Mouse (Mus musculus) heart, postnatal 25 days (tissue): ENCODE results near the gene Arsg. TPM values are rescaled to one million over a fixed set of nuclear protein-coding genes. Genes with fewer than 3 reads are reported as not detected.
A peak's percentile ranks its signal among the peaks of the same experiment; 100 is the strongest.

ENCODE experiments used
- DNase-seq: peaks from one replicate; pipeline ENCODE4 v3.0.0; 2022; ENCODE audit warnings: low spot score
- intact Hi-C: fragments of 180-260 bp; cut with DNase I; formaldehyde crosslinking; loops from one replicate; pipeline ENCODE4 v1.15.1; 2025
- total RNA-seq, 2 experiments: library from RNA; stranded (reverse); gene quantifications; 2 replicates each; pipeline ENCODE4 v1.2.3; 2021

The Arsg gene
- total RNA-seq = 1 to 10 TPM; 1.3 to 1.9 TPM

GRCm38 (mm10) chr11:109473171-109474085, at the start of gene Arsg, which contains the start of gene Slc16a6:
Arsg (plus strand) TSS chr11:109473374.
Slc16a6 (minus strand) TSS chr11:109473598.
- peak; percentile 51 for DNase-seq
- intact Hi-C loops = no loop called here

DNA sequence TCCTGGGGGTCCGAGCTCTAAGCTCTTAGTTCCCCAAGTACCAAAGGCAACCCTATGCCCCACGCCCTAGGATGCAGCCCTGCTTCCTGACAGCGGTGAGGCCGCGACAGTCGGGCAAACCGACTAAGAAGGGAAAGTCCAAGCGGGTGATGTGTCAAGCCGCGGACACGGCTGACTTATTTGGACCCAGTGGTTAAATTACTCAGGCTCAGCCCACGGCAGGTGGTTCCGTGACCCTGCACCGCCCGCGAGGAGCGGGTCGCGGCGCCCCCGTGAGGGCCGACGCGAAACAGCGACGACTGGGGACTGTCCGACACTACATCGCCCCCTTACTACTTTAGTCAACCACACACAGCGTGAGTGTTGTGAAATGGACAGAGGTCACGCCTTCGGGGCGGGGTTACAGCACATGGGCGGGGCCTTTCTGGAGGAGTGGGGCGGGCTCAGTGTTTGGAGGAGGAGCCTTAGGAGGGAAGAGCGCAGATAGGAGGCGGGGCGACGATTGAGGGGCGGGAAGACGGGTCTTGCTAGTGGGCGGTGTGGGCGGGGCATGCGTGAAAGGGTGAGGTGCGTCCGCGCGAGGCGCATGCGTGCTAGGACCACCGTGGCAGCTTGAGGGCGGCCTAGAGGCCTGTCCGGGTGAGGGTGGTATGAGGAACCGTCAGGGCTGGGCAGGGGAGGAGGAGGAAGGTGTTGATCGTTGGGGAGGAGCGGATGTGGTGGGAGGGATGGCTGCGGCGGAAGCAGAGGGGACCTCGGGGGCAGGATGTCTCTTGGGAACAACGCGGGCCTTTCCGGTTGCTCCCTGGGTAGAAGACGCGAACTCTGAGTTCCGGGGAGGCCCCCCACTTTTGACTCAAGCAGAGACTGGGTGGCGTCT, 47.5 kb upstream of the Arsg start, which contains the start of gene Amz2:
Gene Amz2 (plus strand): TSS at position 555 of the 880 bp plus-strand sequence.
- peak; percentile 97 for DNase-seq
- intact Hi-C loops = loop anchor here (1.0 to 2.0 kb wide), 2 partner anchors 63 to 94 kb away; partner anchors contain the start of gene Gna13

DNA sequence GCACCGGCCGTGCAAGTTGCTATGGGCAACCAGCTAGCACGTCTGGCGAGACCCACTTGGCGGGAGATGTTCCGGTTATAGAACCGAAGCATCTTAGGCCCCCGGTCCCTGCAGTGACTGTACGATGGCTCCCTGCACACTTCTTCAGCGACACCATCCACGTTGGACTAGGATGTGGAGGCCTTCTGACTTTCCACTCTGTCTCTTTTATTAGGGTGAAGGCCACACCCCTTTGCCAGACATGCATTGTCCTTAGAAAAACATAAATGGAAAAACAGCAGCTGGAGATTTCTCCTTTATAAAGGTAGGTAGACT, 46.9 kb upstream of the Arsg start:
- DNase-seq = no peak
- intact Hi-C loops = no loop called here

DNA sequence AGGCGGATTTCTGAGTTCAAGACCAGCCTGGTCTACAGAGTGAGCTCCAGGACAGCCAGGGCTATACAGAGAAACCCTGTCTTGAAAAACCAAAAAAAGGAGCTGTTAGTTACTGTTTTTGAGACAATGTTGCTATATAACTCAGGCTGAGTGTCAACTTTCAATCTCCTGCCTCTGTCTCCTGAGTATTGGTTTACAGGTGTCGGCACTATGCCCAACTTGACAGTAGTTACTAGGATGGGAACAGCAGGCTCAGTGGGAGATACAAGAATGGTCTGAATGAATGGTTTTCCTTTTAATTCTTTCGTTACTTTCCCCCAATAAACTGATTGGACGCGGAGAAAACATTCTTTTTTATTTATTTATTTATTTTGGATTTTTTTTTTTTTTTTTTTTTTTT, 45.8 kb upstream of the Arsg start:
- DNase-seq = no peak
- intact Hi-C loops = no loop called here

- intact Hi-C loops = no loop called here
These were observed 38.9 kb upstream of the Arsg start for GRCm38 (mm10) chr11:109434233-109434798.

GRCm38 (mm10) chr11:109436889-109437288, 36.3 kb upstream of the Arsg start:
- no peak for DNase-seq
- intact Hi-C loops = no loop called here

More at GRCm38 (mm10) chr11:109434233-109434798, 38.9 kb upstream of the Arsg start:
- no peak for DNase-seq

DNA sequence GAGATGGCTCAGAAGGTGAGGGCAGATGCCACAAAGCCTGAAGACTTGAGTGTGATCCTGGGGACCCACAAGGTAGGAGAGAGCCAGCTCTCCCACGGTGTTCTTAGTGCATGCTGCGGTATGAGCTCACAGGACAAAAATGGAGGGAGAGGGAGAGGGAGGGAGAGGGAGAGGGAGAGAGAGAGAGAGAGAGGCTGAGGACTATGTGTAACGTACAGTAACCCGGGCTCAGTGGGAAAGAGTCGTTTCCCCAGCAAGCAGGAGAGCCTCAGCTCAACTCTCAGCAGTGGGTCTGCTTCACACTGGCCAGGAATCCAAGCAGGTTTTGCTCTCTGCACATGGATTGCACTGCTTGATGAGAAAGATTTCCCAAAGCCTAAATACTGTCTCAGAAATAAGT, 34.0 kb upstream of the Arsg start:
- intact Hi-C loops = no loop called here

DNA sequence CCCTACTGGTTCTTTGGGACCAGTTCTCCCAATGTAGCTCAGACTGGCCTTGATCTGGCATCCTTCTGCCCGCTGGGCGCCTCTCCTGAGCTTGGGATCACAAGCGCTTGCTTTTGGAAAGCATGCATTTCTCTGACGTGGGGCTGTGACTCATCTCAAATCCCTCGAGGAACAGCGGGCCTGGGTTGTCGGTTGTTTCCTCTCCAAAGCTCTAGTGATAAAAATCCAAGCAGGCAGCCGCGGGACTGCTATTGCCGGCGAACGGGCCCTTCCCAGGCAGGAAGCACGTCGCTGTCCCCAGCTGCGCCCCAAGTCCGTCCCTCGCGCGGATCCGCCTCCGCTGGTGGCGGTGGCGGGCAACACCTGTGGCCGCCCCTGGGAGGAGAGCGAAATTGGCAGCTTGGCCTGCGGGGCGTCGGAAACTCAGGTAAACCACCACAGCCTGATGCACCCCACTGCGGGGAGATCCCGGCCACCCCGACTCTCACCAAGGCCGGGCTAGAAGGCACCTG, 33.3 kb upstream of the Arsg start:
- intact Hi-C loops = loop anchor here (5.0 to 10.0 kb wide), 2 partner anchors 108 to 175 kb away; partner anchors contain the start of gene Wipi1

More for the DNA sequence above, 34.0 kb upstream of the Arsg start:
- no peak for DNase-seq

DNA sequence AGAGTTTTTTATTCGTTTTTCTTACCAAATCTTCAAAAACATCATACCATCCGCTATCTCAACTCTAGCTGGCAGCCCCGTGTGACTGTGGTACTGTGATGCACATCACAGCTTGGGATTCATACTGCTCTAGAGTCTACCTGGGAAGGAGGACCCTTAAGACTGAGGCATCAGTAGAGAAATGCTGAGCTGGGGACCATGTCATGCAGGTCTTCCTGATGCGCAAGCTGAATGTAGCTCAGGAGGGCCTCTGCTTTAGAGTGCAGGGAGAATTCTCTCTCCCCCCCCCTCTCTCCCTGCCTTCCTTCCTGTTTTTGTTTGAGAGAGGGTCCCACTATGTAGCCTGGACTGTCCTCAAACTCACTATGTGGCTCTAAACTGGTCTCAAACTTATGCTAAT, 32.5 kb upstream of the Arsg start:
- intact Hi-C loops = loop anchor here (5.0 to 10.0 kb wide), 2 partner anchors 108 to 174 kb away; partner anchors contain the start of gene Wipi1
- DNase-seq = no peak

More for the DNA sequence above, 33.3 kb upstream of the Arsg start:
- peak; percentile 78 for DNase-seq

DNA sequence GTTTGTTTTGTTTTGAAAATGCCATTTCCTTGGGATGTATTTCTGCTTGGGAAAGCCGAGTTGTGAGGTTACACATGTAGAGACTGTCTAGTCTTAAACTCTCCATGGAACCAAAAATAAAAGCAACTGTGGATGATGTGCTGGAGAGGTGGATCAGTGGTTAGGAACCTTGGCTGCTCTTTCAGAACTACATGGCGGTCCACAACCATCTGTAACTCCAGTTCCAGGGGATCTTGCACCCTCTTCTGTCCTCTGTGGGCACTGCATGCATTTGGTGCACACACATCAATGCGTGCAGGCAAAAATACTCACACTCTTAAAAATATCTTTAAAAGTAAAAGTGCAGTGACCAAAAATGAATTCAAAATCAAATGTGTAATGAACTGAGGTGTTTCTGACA, 32.1 kb upstream of the Arsg start:
- DNase-seq = no peak
- intact Hi-C loops = loop anchor here (5.0 to 10.0 kb wide), 2 partner anchors 109 to 174 kb away; partner anchors contain the start of gene Wipi1

GRCm38 (mm10) chr11:109442166-109442730, 30.9 kb upstream of the Arsg start:
- no peak for DNase-seq
- intact Hi-C loops = loop anchor here (5.0 to 10.0 kb wide), 2 partner anchors 110 to 173 kb away; partner anchors contain the start of gene Wipi1

DNA sequence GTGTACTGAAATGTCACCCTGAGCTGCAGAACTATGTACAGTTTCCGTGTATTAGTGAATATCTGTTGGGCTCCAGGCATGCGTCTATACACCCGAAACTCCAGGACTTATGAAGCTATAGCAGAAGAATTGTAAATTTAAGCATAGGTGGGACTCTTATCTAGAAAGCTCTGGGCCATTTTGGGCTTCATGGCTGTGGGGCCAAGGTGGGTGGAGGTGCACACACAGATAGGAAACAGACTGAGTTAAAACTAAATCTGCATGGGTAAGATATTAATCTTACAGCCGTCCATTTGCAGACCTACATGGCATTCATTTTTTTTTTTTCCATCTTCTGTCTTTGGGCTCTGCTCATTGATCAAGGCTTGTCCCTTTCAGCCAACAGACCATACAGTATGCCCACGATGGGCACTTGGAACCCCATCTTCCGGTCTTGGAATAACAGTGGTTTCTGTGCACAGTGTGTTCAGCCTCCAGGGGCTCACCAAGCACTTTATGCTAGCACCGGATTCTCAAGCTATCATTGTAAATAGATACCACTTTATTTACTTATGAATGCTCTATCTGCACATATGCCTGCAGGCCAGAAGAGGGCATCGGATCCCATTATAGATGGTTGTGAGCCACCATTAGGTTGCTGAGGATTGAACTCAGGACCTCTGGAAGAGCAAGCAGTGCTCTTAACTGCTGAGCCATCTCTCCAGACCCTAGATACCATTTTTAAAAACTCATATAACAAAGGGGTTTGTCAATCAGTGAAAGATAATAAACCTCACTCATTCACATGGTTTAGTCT, 29.5 kb upstream of the Arsg start:
- DNase-seq = no peak

DNA sequence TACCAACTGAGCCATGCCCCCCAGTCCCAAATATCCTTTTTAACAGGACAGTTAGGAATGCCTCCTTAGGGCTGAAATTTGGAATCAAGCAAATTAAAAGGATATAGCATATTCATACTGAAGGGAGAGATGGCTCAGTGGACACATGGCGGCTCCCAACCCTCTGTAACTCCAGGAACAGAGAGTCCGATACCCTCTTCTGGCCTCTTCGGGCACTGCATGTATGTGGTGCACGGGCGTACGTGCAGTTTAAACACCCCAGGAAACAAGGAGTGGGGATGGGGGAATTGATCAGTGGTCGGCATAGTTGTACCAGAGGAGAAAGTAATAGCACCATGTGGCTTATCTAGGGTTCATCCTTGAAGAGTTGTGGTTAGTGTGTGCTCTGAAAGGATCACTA, 28.6 kb upstream of the Arsg start:
- intact Hi-C loops = loop anchor here (2.0 to 10.0 kb wide), 3 partner anchors 112 to 416 kb away; partner anchors contain the start of gene Wipi1
- no peak for DNase-seq

More for the DNA sequence above, 29.5 kb upstream of the Arsg start:
- intact Hi-C loops = loop anchor here (2.0 to 10.0 kb wide), 3 partner anchors 111 to 417 kb away; partner anchors contain the start of gene Wipi1

DNA sequence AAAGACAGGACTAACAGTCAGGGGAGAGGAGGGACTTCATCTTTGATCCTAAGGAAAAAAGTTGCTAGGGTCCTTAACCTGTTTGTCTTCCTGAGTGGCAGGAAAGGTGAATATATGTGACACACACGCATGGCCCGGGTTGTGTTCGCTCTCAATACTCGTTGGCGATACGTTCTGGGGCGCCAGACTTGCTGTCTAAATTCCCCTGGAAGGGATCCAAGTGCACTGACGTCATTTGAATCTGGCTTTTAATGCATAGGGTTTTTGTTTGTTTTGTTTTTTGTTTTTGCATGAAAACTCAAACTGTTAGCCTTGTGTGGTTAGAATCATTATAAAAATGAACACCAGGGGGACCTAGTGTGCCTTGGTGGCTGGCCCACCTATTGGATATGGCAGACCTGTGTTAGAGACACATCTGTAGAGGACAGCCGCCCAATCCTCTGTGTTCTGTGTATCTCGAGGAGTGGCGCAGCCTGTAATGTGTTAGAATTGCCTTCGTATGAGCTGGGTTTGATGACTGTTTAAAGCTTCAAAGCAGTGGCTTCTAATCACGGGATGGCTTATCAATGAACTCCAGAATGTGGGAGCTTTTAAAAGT, 27.6 kb upstream of the Arsg start:
- intact Hi-C loops = loop anchor here (1.0 to 10.0 kb wide), 5 partner anchors 117 to 415 kb away; partner anchors contain the start of gene Wipi1
- no peak for DNase-seq

DNA sequence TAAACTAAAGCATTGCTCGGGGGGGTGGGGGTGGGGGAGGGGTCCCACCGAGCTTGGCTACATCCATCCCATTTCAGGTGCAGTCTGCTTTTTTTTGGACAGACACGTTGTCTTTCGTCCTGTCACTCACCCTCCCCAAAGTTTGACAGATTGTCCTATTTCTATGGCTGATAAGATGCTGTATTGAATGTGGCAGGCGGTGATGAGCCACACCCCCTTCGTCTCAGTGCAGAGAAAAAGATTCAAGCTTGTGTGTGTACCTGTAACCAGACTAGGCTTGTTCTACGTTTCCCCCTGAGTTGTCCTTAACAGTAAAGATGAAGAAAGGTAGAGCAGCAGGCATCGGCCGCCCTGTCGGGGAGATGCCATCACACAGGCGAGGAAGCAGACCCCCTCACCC, 22.0 kb upstream of the Arsg start:
- DNase-seq = no peak
- intact Hi-C loops = no loop called here

GRCm38 (mm10) chr11:109456261-109456660, 16.9 kb upstream of the Arsg start:
- DNase-seq = no peak
- intact Hi-C loops = no loop called here

DNA sequence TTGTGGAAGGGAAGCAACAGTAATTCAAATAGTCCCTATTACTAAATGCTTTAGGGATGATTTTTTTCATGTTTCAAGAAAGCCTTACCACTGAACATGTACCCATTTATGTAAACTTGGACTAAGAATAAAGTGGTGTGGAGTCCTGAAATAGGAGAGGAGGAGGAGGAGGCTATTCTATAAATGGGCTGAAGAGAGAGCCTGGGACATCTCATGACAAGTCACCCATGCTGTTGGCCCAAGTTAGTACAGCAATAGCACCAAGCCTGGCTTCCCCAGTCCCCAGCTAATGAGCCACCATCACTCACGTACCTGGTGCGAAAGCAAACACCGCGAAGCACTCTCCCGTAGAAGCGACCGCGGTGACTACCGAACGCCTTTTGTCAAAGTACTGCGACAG, 15.0 kb upstream of the Arsg start:
- intact Hi-C loops = no loop called here
- DNase-seq = no peak

- intact Hi-C loops = no loop called here
- DNase-seq = no peak
These were observed 12.6 kb upstream of the Arsg start for GRCm38 (mm10) chr11:109460586-109460985.
